Mouse (Mus musculus) G1E-ER4 (cell line): ENCODE results near the gene Otop2. TPM values are rescaled to one million over a fixed set of nuclear protein-coding genes. Genes with fewer than 3 reads are reported as not detected.

Source experiments
- GATA1 ChIP-seq: IDR thresholded peaks from one replicate; pipeline ENCODE4 v1.8.0; 2012; ENCODE audit warnings: low read length, inconsistent platforms
- polyA plus RNA-seq: library from polyadenylated mRNA; stranded (reverse); fragments of >175 nt; gene quantifications from 2 replicates; pipeline ENCODE4 v1.2.3, GENCODE M21; 2012

Gene Otop2
- polyA plus RNA-seq, 1 experiment = not detected

GRCm38 (mm10) chr11:115345515-115345914 lies 38.6 kb downstream of the Otop2 start:
- TF ChIP-seq GATA1 = no peak

- TF ChIP-seq GATA1 = no peak
Measured at GRCm38 (mm10) chr11:115348681-115349248, 41.8 kb downstream of the Otop2 start.

- no peak for TF ChIP-seq GATA1
Measured at GRCm38 (mm10) chr11:115349976-115350375, 43.0 kb downstream of the Otop2 start.

- no peak for TF ChIP-seq GATA1
Measured at GRCm38 (mm10) chr11:115353375-115353774, 46.4 kb downstream of the Otop2 start.

GRCm38 (mm10) chr11:115354183-115354582 lies 47.2 kb downstream of the Otop2 start:
- TF ChIP-seq GATA1 = no peak

GRCm38 (mm10) chr11:115358468-115358867 lies 51.5 kb downstream of the Otop2 start:
- no peak for TF ChIP-seq GATA1

GRCm38 (mm10) chr11:115359293-115359692 lies 52.3 kb downstream of the Otop2 start:
- no peak for TF ChIP-seq GATA1

GRCm38 (mm10) chr11:115359726-115360125 lies 52.8 kb downstream of the Otop2 start:
- no peak for TF ChIP-seq GATA1

- TF ChIP-seq GATA1 = no peak
Measured at GRCm38 (mm10) chr11:115364136-115364535, 57.2 kb downstream of the Otop2 start.

GRCm38 (mm10) chr11:115366039-115366705 lies 59.2 kb downstream of the Otop2 start:
- no peak for TF ChIP-seq GATA1

- no peak for TF ChIP-seq GATA1
Measured at GRCm38 (mm10) chr11:115366706-115367394, 59.9 kb downstream of the Otop2 start.

GRCm38 (mm10) chr11:115367395-115367944 lies 60.5 kb downstream of the Otop2 start, which contains the start of gene Hid1:
TSS of gene Hid1 (minus strand) at chr11:115367756.
- TF ChIP-seq GATA1 = no peak

GRCm38 (mm10) chr11:115370368-115370767 lies 63.4 kb downstream of the Otop2 start:
- no peak for TF ChIP-seq GATA1

- no peak for TF ChIP-seq GATA1
Measured at GRCm38 (mm10) chr11:115371354-115371753, 64.4 kb downstream of the Otop2 start.

- no peak for TF ChIP-seq GATA1
Measured at GRCm38 (mm10) chr11:115372015-115372414, 65.1 kb downstream of the Otop2 start.

GRCm38 (mm10) chr11:115372737-115373136 lies 65.8 kb downstream of the Otop2 start:
- TF ChIP-seq GATA1 = no peak
